Mouse (Mus musculus): ENCODE data around the gene E130308A19Rik. TPM values are rescaled to one million over a fixed set of nuclear protein-coding genes. Genes with fewer than 3 reads are reported as not detected.

The E130308A19Rik gene
- polyA plus RNA-seq, 1 experiment from 2014 or later: 16.4 TPM

GRCm38 (mm10) chr4:59725579-59725978, 99.6 kb downstream of the E130308A19Rik start:
- no peak overlapping the region for H3K27ac ChIP-seq (ENCODE audit: low read length)
- DNase-seq (ENCODE audit: low spot score) (no peak), ATAC-seq (no peak)
- no peaks in the 10 kb centered on the region for H3K27me3 ChIP-seq (replicated peaks; ENCODE audit: insufficient read depth, low read length)
- no peak overlapping the region for H3K9ac ChIP-seq (replicated peaks; ENCODE audit: low read depth)
- H3K4me2 ChIP-seq (replicated peaks; ENCODE audit: low read depth, low read length): no peak overlapping the region
- H3K4me1 ChIP-seq (ENCODE audit: insufficient read depth, low read depth, low read length): no peaks in the 10 kb centered on the region
- no peak for TF ChIP-seq CTCF (IDR thresholded peaks at IDR 0.05)
- no peak for TF ChIP-seq EP300 (IDR thresholded peaks at IDR 0.05)
- H3K36me3 ChIP-seq (ENCODE audit: insufficient read depth, low read length): no peaks in the 10 kb centered on the region
- H3K9me3 ChIP-seq (ENCODE audit: low read length): no peaks in the 10 kb centered on the region
- H3K4me3 ChIP-seq (ENCODE audit: low read depth, low read length): no peak overlapping the region
- 75% methylated on average over 4 of the region's 4 CpGs for WGBS

- Histone ChIP-seq H3K4me3 (ENCODE audit: low read depth, low read length) (no peak overlapping the region), H3K9me3 (ENCODE audit: low read length) (no peaks in the 10 kb centered on the region), H3K36me3 (ENCODE audit: insufficient read depth, low read length) (no peaks in the 10 kb centered on the region), H3K27me3 (replicated peaks; ENCODE audit: insufficient read depth, low read length) (no peaks in the 10 kb centered on the region), H3K9ac (replicated peaks; ENCODE audit: low read depth) (no peak overlapping the region), H3K4me2 (replicated peaks; ENCODE audit: low read depth, low read length) (no peak overlapping the region), H3K27ac (ENCODE audit: low read length) (no peak overlapping the region), H3K4me1 (ENCODE audit: insufficient read depth, low read depth, low read length) (no peaks in the 10 kb centered on the region)
- TF ChIP-seq EP300 (IDR thresholded peaks at IDR 0.05): no peak
- TF ChIP-seq CTCF (IDR thresholded peaks at IDR 0.05): no peak
- 90% methylated on average over 12 of the region's 12 CpGs for WGBS
- ATAC-seq (no peak), DNase-seq (ENCODE audit: low spot score) (no peak)
Observed at GRCm38 (mm10) chr4:59726501-59726900, 100.5 kb downstream of the E130308A19Rik start.

GRCm38 (mm10) chr4:59727187-59727877, 101.3 kb downstream of the E130308A19Rik start:
- H3K4me3 ChIP-seq (ENCODE audit: low read depth, low read length): no peak overlapping the region
- no peak for ATAC-seq

GRCm38 (mm10) chr4:59727878-59728261, 101.9 kb downstream of the E130308A19Rik start:
- WGBS: 66% methylated on average over 9 of the region's 9 CpGs
- DNase-seq (ENCODE audit: low spot score) (no peak), ATAC-seq (no peak)
- no peaks in the 10 kb centered on the region for H3K4me1 ChIP-seq (ENCODE audit: insufficient read depth, low read depth, low read length)
- no peaks in the 10 kb centered on the region for H3K27me3 ChIP-seq (replicated peaks; ENCODE audit: insufficient read depth, low read length)
- H3K9me3 ChIP-seq (ENCODE audit: low read length): no peaks in the 10 kb centered on the region
- TF ChIP-seq CTCF (IDR thresholded peaks at IDR 0.05): no peak
- no peak for TF ChIP-seq EP300 (IDR thresholded peaks at IDR 0.05)
- no peak overlapping the region for H3K4me2 ChIP-seq (replicated peaks; ENCODE audit: low read depth, low read length)
- no peak overlapping the region for H3K27ac ChIP-seq (ENCODE audit: low read length)
- H3K9ac ChIP-seq (replicated peaks; ENCODE audit: low read depth): no peak overlapping the region
- H3K36me3 ChIP-seq (ENCODE audit: insufficient read depth, low read length): no peaks in the 10 kb centered on the region
- no peak overlapping the region for H3K4me3 ChIP-seq (ENCODE audit: low read depth, low read length)

More at GRCm38 (mm10) chr4:59727187-59727877, 101.3 kb downstream of the E130308A19Rik start:
- no peaks in the 10 kb centered on the region for H3K27me3 ChIP-seq (replicated peaks; ENCODE audit: insufficient read depth, low read length)
- no peak overlapping the region for H3K27ac ChIP-seq (ENCODE audit: low read length)
- no peak for DNase-seq (ENCODE audit: low spot score)
- no peaks in the 10 kb centered on the region for H3K4me1 ChIP-seq (ENCODE audit: insufficient read depth, low read depth, low read length)
- no peaks in the 10 kb centered on the region for H3K36me3 ChIP-seq (ENCODE audit: insufficient read depth, low read length)
- H3K4me2 ChIP-seq (replicated peaks; ENCODE audit: low read depth, low read length): no peak overlapping the region
- H3K9ac ChIP-seq (replicated peaks; ENCODE audit: low read depth): no peak overlapping the region
- no peaks in the 10 kb centered on the region for H3K9me3 ChIP-seq (ENCODE audit: low read length)
- TF ChIP-seq EP300 (IDR thresholded peaks at IDR 0.05) (no peak), CTCF (IDR thresholded peaks at IDR 0.05) (no peak)
- 75% methylated on average over 5 of the region's 5 CpGs for WGBS

GRCm38 (mm10) chr4:59728839-59729238, 102.8 kb downstream of the E130308A19Rik start:
- 74% methylated on average over 2 of the region's 2 CpGs for whole genome bisulfite sequencing
- no peak overlapping the region for H3K4me2 ChIP-seq (replicated peaks; ENCODE audit: low read depth, low read length)
- H3K4me1 ChIP-seq (ENCODE audit: insufficient read depth, low read depth, low read length): no peaks in the 10 kb centered on the region
- TF ChIP-seq EP300 (IDR thresholded peaks at IDR 0.05) (no peak), CTCF (IDR thresholded peaks at IDR 0.05) (no peak)
- no peak overlapping the region for H3K4me3 ChIP-seq (ENCODE audit: low read depth, low read length)
- H3K9ac ChIP-seq (replicated peaks; ENCODE audit: low read depth): no peak overlapping the region
- no peak for DNase-seq (ENCODE audit: low spot score)
- ATAC-seq: no peak
- H3K9me3 ChIP-seq (ENCODE audit: low read length): no peaks in the 10 kb centered on the region
- H3K36me3 ChIP-seq (ENCODE audit: insufficient read depth, low read length): no peaks in the 10 kb centered on the region
- H3K27ac ChIP-seq (ENCODE audit: low read length): no peak overlapping the region
- no peaks in the 10 kb centered on the region for H3K27me3 ChIP-seq (replicated peaks; ENCODE audit: insufficient read depth, low read length)

- no peaks in the 10 kb centered on the region for H3K9me3 ChIP-seq (ENCODE audit: low read length)
- DNase-seq (ENCODE audit: low spot score): no peak
- no peak overlapping the region for H3K27ac ChIP-seq (ENCODE audit: low read length)
- H3K4me3 ChIP-seq (ENCODE audit: low read depth, low read length): no peak overlapping the region
- TF ChIP-seq CTCF (IDR thresholded peaks at IDR 0.05) (no peak), EP300 (IDR thresholded peaks at IDR 0.05) (no peak)
- no peak overlapping the region for H3K9ac ChIP-seq (replicated peaks; ENCODE audit: low read depth)
- WGBS: 81% methylated on average over 7 of the region's 7 CpGs
- H3K4me2 ChIP-seq (replicated peaks; ENCODE audit: low read depth, low read length): no peak overlapping the region
- H3K27me3 ChIP-seq (replicated peaks; ENCODE audit: insufficient read depth, low read length): no peaks in the 10 kb centered on the region
- no peaks in the 10 kb centered on the region for H3K36me3 ChIP-seq (ENCODE audit: insufficient read depth, low read length)
- no peaks in the 10 kb centered on the region for H3K4me1 ChIP-seq (ENCODE audit: insufficient read depth, low read depth, low read length)
- ATAC-seq: no peak
Observed at GRCm38 (mm10) chr4:59731544-59731943, 105.5 kb downstream of the E130308A19Rik start.
